Mouse (Mus musculus): ENCODE measurements around the gene Nav1. TPM values are rescaled to one million over a fixed set of nuclear protein-coding genes. Genes with fewer than 3 reads are reported as not detected.

Nav1 gene
- polyA plus RNA-seq, 1 experiment from 2014 or later: 13.6 TPM

DNA sequence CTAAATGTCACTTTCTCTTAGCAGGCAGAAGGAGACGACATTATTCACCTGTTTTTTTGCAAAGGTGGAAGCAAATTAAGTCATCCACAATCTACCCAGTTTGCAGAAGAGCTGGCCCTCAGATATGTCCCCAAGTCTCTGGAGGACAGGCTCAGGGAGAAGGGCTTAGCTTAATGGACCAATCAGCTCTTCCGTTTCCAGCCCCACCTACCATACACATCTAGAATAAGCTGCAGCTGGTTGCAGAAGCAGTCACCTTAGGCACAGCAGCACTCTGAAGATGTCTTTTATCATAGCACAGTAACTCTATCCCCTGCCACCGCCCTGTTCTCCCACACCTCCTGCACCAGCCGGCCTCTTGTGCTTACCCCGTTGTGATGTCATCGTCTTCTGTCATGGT, 75.1 kb downstream of the Nav1 start:
- 70% methylated on average over 6 of the region's 6 CpGs for WGBS
- ATAC-seq (ENCODE audit: insufficient number of reproducible peaks, low FRiP score, low TSS enrichment, low read depth): no peak
- peaks cover 13% of the 10 kb centered on the region for H3K4me1 ChIP-seq
- no peak overlapping the region for H3K4me2 ChIP-seq (replicated peaks)
- H3K9ac ChIP-seq: no peak overlapping the region
- H3K27me3 ChIP-seq: no peaks in the 10 kb centered on the region
- H3K9me3 ChIP-seq (replicated peaks): no peaks in the 10 kb centered on the region
- H3K36me3 ChIP-seq: no peaks in the 10 kb centered on the region
- no peak overlapping the region for H3K27ac ChIP-seq (replicated peaks)
- no peak overlapping the region for H3K4me3 ChIP-seq (replicated peaks)

- no peak for ATAC-seq (ENCODE audit: insufficient number of reproducible peaks, low FRiP score, low TSS enrichment, low read depth)
- H3K4me3 ChIP-seq (replicated peaks): no peak overlapping the region
- no peak overlapping the region for H3K27ac ChIP-seq (replicated peaks)
- H3K9me3 ChIP-seq (replicated peaks): no peaks in the 10 kb centered on the region
- H3K9ac ChIP-seq: no peak overlapping the region
- peaks cover 8% of the 10 kb centered on the region for H3K4me1 ChIP-seq
- no peaks in the 10 kb centered on the region for H3K27me3 ChIP-seq
- no peak overlapping the region for H3K4me2 ChIP-seq (replicated peaks)
- WGBS: 62% methylated on average over 10 of the region's 10 CpGs
- no peaks in the 10 kb centered on the region for H3K36me3 ChIP-seq
These were observed 76.0 kb downstream of the Nav1 start for GRCm38 (mm10) chr1:135531081-135531480.

DNA sequence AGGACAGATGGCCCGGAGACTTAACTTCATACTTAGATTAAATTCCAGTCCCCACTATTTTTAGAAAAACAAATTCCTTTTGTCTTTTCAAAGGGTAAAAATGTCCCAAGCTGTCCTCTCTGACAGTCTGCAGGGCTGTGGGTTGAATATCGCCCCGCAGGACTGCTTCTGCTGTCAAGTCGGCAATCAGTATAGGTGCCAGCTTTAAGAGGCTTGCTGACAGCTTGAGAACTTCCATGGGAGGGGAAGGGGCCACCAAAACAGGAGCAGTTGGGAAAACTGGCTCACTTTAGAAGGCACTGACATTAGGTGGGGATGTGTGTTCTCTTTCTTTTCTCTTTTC, 82.6 kb downstream of the Nav1 start:
- 39% methylated on average over 4 of the region's 4 CpGs for WGBS
- peaks cover 14% of the 10 kb centered on the region for H3K4me1 ChIP-seq
- no peak overlapping the region for H3K4me3 ChIP-seq (replicated peaks)
- no peaks in the 10 kb centered on the region for H3K27me3 ChIP-seq
- no peak for ATAC-seq (ENCODE audit: insufficient number of reproducible peaks, low FRiP score, low TSS enrichment, low read depth)
- H3K36me3 ChIP-seq: no peaks in the 10 kb centered on the region
- no peak overlapping the region for H3K4me2 ChIP-seq (replicated peaks)
- H3K9ac ChIP-seq: no peak overlapping the region
- H3K9me3 ChIP-seq (replicated peaks): no peaks in the 10 kb centered on the region
- no peak overlapping the region for H3K27ac ChIP-seq (replicated peaks)

GRCm38 (mm10) chr1:135523780-135524517, 83.1 kb downstream of the Nav1 start:
- Histone ChIP-seq H3K4me1 (peaks cover 14% of the 10 kb centered on the region), H3K9me3 (replicated peaks) (no peaks in the 10 kb centered on the region), H3K4me2 (replicated peaks) (no peak overlapping the region), H3K36me3 (no peaks in the 10 kb centered on the region), H3K27me3 (no peaks in the 10 kb centered on the region), H3K27ac (replicated peaks) (peak overlapping the region; percentile 7; the same call in 1 of the 2 replicates), H3K9ac (no peak overlapping the region), H3K4me3 (replicated peaks) (no peak overlapping the region)
- peak; percentile 53 for ATAC-seq (ENCODE audit: insufficient number of reproducible peaks, low FRiP score, low TSS enrichment, low read depth)
- WGBS: 32% methylated on average over 12 of the region's 12 CpGs

DNA sequence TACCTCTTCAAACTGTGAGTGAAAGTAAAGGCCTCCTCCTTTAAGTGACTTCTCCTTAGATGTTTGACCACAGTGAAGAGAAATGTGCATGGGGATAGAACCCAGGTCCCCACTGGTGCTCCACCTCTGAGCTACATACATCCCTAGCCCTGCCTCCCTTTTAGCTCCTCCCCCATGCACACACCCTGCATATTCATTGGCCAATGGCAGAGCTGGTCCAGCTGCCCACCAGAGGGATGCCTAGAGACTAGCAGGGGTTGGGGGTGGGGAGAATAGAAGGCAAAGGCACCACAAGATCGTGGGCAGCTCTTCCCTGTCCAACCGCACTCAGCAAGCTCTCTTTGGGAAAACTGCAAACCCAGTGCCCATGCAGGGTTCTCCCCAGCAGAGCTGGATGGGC, 83.8 kb downstream of the Nav1 start:
- Histone ChIP-seq H3K27me3 (no peaks in the 10 kb centered on the region), H3K4me1 (peaks cover 18% of the 10 kb centered on the region), H3K36me3 (no peaks in the 10 kb centered on the region), H3K9ac (no peak overlapping the region), H3K4me2 (replicated peaks) (no peak overlapping the region), H3K4me3 (replicated peaks) (no peak overlapping the region), H3K9me3 (replicated peaks) (no peaks in the 10 kb centered on the region), H3K27ac (replicated peaks) (no peak overlapping the region; the same call in 1 of the 2 replicates)
- ATAC-seq (ENCODE audit: insufficient number of reproducible peaks, low FRiP score, low TSS enrichment, low read depth): no peak
- 80% methylated on average over 2 of the region's 2 CpGs for WGBS

- 53% methylated on average over 13 of the region's 13 CpGs for WGBS
- Histone ChIP-seq H3K27ac (replicated peaks) (no peak overlapping the region), H3K27me3 (no peaks in the 10 kb centered on the region), H3K36me3 (no peaks in the 10 kb centered on the region), H3K4me3 (replicated peaks) (no peak overlapping the region), H3K9ac (no peak overlapping the region), H3K9me3 (replicated peaks) (no peaks in the 10 kb centered on the region), H3K4me2 (replicated peaks) (no peak overlapping the region), H3K4me1 (peaks cover 35% of the 10 kb centered on the region)
- ATAC-seq (ENCODE audit: insufficient number of reproducible peaks, low FRiP score, low TSS enrichment, low read depth): no peak
These were observed 86.4 kb downstream of the Nav1 start for GRCm38 (mm10) chr1:135520550-135521168.

DNA sequence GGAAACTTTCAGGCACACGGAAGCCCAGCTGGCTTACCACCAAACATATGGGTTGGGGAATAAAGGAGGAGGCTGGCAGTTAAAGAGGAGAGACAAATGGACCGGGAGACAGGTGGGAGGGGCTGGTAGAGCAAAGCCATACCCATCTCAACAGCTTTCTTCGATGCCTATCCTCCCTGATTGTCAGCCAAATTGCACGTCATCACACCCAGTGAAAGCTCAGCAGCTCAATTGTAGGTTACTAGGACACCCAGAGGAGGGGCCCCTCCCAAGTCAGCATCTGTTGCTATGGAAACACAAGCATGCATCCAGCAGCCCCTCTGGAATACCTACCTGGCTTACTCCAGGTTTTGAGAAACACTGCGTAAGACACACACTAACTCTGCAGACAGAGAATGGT, 88.4 kb downstream of the Nav1 start:
- no peaks in the 10 kb centered on the region for H3K36me3 ChIP-seq
- no peak overlapping the region for H3K4me3 ChIP-seq (replicated peaks)
- H3K4me1 ChIP-seq: peaks cover 37% of the 10 kb centered on the region
- no peaks in the 10 kb centered on the region for H3K9me3 ChIP-seq (replicated peaks)
- H3K4me2 ChIP-seq (replicated peaks): no peak overlapping the region
- no peaks in the 10 kb centered on the region for H3K27me3 ChIP-seq
- no peak for ATAC-seq (ENCODE audit: insufficient number of reproducible peaks, low FRiP score, low TSS enrichment, low read depth)
- WGBS: 51% methylated on average over 5 of the region's 5 CpGs
- H3K27ac ChIP-seq (replicated peaks): no peak overlapping the region
- H3K9ac ChIP-seq: no peak overlapping the region

DNA sequence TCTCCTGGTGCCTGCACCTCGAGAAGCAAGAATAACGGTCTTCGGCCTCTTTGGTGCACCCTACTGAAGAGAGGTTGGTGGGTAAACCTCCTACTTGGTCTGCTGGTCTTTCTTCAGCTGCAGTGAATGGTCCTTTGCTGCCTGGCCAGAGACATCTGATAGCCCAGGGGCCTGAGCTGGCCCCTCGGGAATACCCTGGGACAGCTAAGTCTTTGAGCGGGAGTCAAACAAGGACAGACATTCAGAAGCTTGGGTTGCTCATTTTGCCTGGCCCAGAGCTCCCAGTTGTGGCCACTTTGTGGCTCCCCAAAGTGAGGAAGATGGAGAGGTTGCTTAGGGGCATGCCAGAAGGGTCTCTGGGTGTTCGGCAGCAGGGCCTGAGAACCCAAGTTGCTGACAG, 89.6 kb downstream of the Nav1 start:
- Histone ChIP-seq H3K4me3 (replicated peaks) (no peak overlapping the region), H3K4me1 (peaks cover 35% of the 10 kb centered on the region), H3K9ac (no peak overlapping the region), H3K36me3 (no peaks in the 10 kb centered on the region), H3K9me3 (replicated peaks) (no peaks in the 10 kb centered on the region), H3K27ac (replicated peaks) (no peak overlapping the region), H3K27me3 (no peaks in the 10 kb centered on the region), H3K4me2 (replicated peaks) (no peak overlapping the region)
- no peak for ATAC-seq (ENCODE audit: insufficient number of reproducible peaks, low FRiP score, low TSS enrichment, low read depth)
- WGBS: 76% methylated on average over 6 of the region's 6 CpGs

DNA sequence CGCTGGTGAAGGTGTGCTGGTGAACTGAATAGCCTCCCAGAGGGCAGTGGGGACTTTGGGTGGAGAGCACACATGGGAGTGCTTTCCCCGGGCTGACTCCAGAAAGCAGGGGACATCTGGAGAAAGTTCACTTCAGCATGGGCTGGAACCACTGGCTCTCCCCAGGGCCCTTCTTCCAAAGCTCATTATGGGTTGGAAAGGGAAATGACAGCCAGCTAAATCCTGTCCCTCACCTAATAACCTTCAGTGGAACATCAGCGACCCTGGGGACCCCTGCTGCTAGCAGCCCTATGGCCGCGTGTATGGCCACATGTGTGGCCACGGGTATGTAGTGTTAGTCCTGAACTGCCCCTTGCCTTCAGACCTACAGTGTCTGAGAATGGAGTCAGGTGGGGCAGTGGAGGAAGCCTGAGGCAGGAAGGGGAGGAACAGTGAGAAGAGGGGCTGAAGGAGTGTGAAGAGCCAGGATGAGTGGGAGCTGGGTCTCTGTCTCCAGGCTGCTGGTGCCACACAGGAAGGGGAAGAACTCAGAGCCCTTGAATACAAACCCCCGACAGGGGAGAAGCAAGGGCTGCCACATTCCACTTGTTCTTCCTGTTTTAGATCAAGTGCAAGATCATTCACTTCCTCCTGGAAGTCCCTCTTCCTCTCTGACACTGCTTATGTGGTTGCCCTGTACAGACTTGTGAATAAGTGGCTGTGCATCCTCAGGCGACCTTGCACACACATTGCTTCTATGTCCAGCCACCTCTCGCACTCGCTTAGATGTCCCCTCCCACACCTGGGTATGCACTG, 90.4 kb downstream of the Nav1 start:
- Histone ChIP-seq H3K9me3 (replicated peaks) (no peaks in the 10 kb centered on the region), H3K36me3 (no peaks in the 10 kb centered on the region), H3K27me3 (no peaks in the 10 kb centered on the region), H3K27ac (replicated peaks) (no peak overlapping the region), H3K4me2 (replicated peaks) (no peak overlapping the region), H3K9ac (no peak overlapping the region), H3K4me1 (peaks cover 35% of the 10 kb centered on the region), H3K4me3 (replicated peaks) (no peak overlapping the region)
- WGBS: 55% methylated on average over 10 of the region's 10 CpGs
- no peak for ATAC-seq (ENCODE audit: insufficient number of reproducible peaks, low FRiP score, low TSS enrichment, low read depth)

GRCm38 (mm10) chr1:135515633-135516238, 91.4 kb downstream of the Nav1 start:
- Histone ChIP-seq H3K9ac (no peak overlapping the region), H3K4me1 (peaks cover 39% of the 10 kb centered on the region), H3K36me3 (no peaks in the 10 kb centered on the region), H3K9me3 (replicated peaks) (no peaks in the 10 kb centered on the region), H3K27me3 (no peaks in the 10 kb centered on the region), H3K27ac (replicated peaks) (no peak overlapping the region), H3K4me2 (replicated peaks) (no peak overlapping the region), H3K4me3 (replicated peaks) (no peak overlapping the region)
- ATAC-seq (ENCODE audit: insufficient number of reproducible peaks, low FRiP score, low TSS enrichment, low read depth): no peak
- 68% methylated on average over 12 of the region's 12 CpGs for WGBS

DNA sequence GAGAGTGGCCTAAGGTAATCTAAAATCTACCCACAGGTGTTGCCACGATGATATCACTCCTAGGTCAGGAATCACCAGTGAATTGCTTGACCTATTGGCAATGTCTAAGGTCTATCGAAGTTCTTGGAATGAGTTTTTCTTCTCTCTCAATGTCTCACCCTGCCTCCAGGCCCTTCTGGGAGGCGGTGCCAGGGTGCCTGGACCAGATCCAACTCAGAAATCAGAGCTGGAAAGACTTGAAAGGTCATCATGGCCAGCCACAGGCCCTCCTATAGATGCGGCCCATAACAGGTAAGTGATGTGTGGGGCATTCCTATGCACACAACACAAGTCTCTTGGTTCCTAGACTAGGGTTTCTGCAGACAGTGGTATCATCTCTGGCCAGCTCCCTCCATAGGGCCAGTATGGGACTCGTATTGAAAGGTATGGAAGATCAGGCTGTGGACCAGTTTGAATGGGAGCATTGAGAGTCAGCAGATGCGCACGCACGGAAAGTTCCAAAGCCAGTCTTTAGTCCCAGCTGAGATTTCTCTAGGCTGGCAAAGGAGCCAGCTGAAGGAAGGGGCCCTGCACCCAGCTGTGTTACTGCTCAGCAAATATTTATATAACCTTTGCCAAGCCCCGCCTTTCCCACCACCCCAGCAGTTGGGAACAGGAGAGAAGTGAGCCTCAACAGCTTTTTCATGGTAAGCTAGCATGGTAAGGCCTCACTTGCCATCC, 92.0 kb downstream of the Nav1 start:
- no peak overlapping the region for H3K4me2 ChIP-seq (replicated peaks)
- H3K4me1 ChIP-seq: peaks cover 46% of the 10 kb centered on the region
- 57% methylated on average over 9 of the region's 9 CpGs for WGBS
- H3K27ac ChIP-seq (replicated peaks): no peak overlapping the region
- ATAC-seq (ENCODE audit: insufficient number of reproducible peaks, low FRiP score, low TSS enrichment, low read depth): no peak
- H3K4me3 ChIP-seq (replicated peaks): no peak overlapping the region
- H3K9me3 ChIP-seq (replicated peaks): no peaks in the 10 kb centered on the region
- no peaks in the 10 kb centered on the region for H3K36me3 ChIP-seq
- H3K9ac ChIP-seq: no peak overlapping the region
- H3K27me3 ChIP-seq: no peaks in the 10 kb centered on the region

Measured in embryonic facial prominence, embryonic 15.5 days (tissue).